Mouse (Mus musculus) forebrain, postnatal 0 days (tissue): ENCODE measurements around the gene Irf2bp2. TPM values are rescaled to one million over a fixed set of nuclear protein-coding genes. Genes with fewer than 3 reads are reported as not detected.
A peak's percentile ranks its signal among the peaks of the same experiment; 100 is the strongest.

ENCODE experiments used
- ATAC-seq: fragments of 200-750 bp; cut with Nextera tagmentation; 2 replicates; pipeline ENCODE4 v1.8.0; 2017; ENCODE audit warnings: mild to moderate bottlenecking, moderate library complexity
- DNase-seq: peaks from one replicate; pipeline ENCODE4 v3.0.0-alpha.2; 2015
- H3K27ac ChIP-seq: fragments of 300-500 bp; sonication (generic); 2 replicates; pipeline ENCODE4 v1.5.1; 2014; ENCODE audit warnings: low read depth, mild to moderate bottlenecking, antibody characterized with exemption, low read length, moderate library complexity, mixed read lengths
- H3K27me3 ChIP-seq: fragments of 300-500 bp; sonication (generic); 2 replicates; pipeline ENCODE4 v1.6.1; 2014; ENCODE audit warnings: mild to moderate bottlenecking, low read length, mixed read lengths; ENCODE audit not compliant: insufficient read depth
- H3K36me3 ChIP-seq: fragments of 300-500 bp; sonication (generic); 2 replicates; pipeline ENCODE4 v1.6.1; 2014; ENCODE audit warnings: mild to moderate bottlenecking, moderate library complexity; ENCODE audit not compliant: insufficient read depth
- H3K4me1 ChIP-seq: fragments of 300-500 bp; sonication (generic); 2 replicates; pipeline ENCODE4 v1.6.1; 2014; ENCODE audit warnings: antibody characterized with exemption; ENCODE audit not compliant: insufficient read depth
- H3K4me2 ChIP-seq: fragments of 300-500 bp; sonication (generic); 2 replicates; pipeline ENCODE4 v1.6.1; 2014; ENCODE audit warnings: low read depth, mild to moderate bottlenecking, moderate library complexity
- H3K4me3 ChIP-seq: fragments of 300-500 bp; sonication (generic); 2 replicates; pipeline ENCODE4 v1.5.1; 2014; ENCODE audit warnings: low read depth, low read length, mixed read lengths
- H3K9ac ChIP-seq: fragments of 300-500 bp; sonication (generic); 2 replicates; pipeline ENCODE4 v1.6.1; 2014; ENCODE audit warnings: mild to moderate bottlenecking
- H3K9me3 ChIP-seq: fragments of 300-500 bp; sonication (generic); 2 replicates; pipeline ENCODE4 v1.6.1; 2016; ENCODE audit warnings: low read length
- CTCF ChIP-seq: sonication (generic); IDR thresholded peaks from 2 replicates; pipeline ENCODE4 v1.5.1; 2016; ENCODE audit warnings: antibody characterized with exemption, control low read depth, low read depth
- WGBS: fragments of 180-500 bp; shearing (Covaris S2); extraction: QIAGEN DNeasy Blood & Tissue Kit; methylation state at CpG from one replicate; pipeline ENCODE4 v1.1.7; 2014; 5-methylcytosine and 5-hydroxymethylcytosine counted together
- polyA plus RNA-seq: library from polyadenylated mRNA; unstranded; fragments of >200 nt; fragmentation: Nextera tagmentation; extraction: Ambion mirVana; gene quantifications from 2 replicates; pipeline ENCODE4 v1.2.1, GENCODE M21; 2015
- total RNA-seq: library from RNA; depleted of rRNA; stranded (reverse); fragments of >200 nt; gene quantifications from 2 replicates; pipeline ENCODE4 v1.2.3, GENCODE M21; 2014

Gene Irf2bp2
- total and polyA plus RNA-seq, 2 experiments from 2014 or later = 8.4 to 88.6 TPM

DNA sequence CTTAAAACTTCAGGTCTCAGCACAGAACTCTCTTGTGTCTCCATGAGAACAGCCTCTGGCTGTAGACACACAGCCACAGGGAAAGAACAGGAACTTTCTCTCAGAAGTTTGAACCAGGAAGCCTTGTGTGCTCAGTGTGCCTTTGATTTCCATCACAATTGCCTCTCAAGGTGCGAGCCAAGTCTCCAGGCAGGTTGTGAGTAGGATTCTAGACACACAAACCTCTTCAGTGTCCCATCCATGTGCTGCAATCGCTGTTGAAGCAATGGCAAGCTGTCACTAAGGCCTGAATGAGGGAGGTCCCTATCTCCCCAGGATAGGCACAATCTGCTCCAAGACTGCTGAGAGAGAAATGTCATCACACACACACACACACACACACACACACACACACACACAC, 10.8 kb downstream of the Irf2bp2 start:
- Histone ChIP-seq H3K9ac (no peak overlapping the region), H3K36me3 (no peaks in the 10 kb centered on the region; the same call in 1 of the 2 replicates), H3K4me3 (no peak overlapping the region), H3K4me2 (peak overlapping the region; percentile 94), H3K4me1 (peaks cover 17% of the 10 kb centered on the region; the same call in 1 of the 2 replicates), H3K27ac (no peak overlapping the region; the same call in 1 of the 2 replicates), H3K27me3 (no peaks in the 10 kb centered on the region), H3K9me3 (no peaks in the 10 kb centered on the region)
- WGBS = 20% methylated on average over 2 of the region's 2 CpGs
- DNase-seq = no peak
- no peak for ATAC-seq
- TF ChIP-seq CTCF = no peak

DNA sequence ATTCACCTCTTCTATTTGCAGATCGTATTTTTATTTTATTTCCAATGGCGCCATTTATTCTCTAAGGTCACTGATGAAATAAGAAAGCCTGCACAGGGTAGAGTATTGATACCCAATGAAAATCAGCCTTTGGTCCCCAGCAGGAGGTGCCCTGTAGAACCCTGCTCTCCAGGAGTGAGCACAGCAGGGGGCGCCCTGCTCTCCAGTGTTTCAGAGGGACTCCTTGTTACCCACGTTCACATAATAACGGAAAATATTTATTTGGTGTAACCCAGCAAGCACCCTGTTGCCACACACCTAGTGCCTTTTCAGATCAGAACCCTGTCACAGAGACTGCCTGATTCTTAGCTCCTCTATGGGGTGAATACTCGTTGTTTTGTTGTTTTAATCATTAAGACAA, 11.3 kb downstream of the Irf2bp2 start:
- Histone ChIP-seq H3K27ac (no peak overlapping the region), H3K27me3 (no peaks in the 10 kb centered on the region), H3K4me1 (peaks cover 17% of the 10 kb centered on the region; the same call in 1 of the 2 replicates), H3K9me3 (no peaks in the 10 kb centered on the region), H3K4me3 (no peak overlapping the region), H3K4me2 (no peak overlapping the region), H3K36me3 (no peaks in the 10 kb centered on the region; the same call in 1 of the 2 replicates), H3K9ac (no peak overlapping the region)
- no peak for DNase-seq
- TF ChIP-seq CTCF = peak; percentile 68
- 33% methylated on average over 6 of the region's 6 CpGs for WGBS
- ATAC-seq = no peak

DNA sequence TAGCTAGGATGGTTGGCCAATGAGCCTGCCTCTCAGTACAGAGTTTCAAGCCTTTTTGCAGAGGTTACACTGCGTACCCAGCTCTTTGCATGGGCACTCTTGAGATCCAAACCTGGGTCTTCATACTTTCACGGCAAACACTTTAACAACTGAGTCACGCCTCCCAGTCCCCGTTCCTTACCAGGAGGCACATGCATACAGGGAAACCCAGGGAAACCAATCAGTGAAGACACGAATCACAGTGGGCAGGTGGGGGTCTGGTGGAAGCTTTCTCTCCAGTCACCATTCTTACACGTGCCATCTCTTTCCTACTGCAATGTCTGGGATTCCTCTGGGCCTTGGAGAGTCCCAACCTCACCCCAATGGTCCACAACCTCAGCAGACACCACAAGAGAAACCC, 12.1 kb downstream of the Irf2bp2 start:
- WGBS = 92% methylated on average over 6 of the region's 6 CpGs
- no peak for DNase-seq
- H3K4me3 ChIP-seq = no peak overlapping the region

DNA sequence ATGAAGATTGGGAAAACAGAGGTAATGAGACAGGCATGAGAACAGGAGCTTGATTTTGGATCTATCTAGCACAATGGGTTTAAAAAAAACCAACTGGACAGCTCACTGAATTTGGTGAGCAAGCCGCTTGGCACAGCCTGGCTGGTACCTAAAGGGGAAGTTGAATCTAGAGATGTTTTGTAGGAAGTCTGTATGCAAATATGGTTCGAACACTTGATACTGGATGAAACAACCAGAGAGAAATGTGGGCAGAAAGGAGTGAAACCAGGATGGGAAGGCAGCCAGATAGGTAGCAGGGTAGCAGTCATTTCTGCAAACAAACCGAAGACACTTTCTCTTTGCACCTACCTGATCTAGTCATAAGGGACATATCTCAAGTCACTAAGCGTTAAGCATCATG, 13.0 kb downstream of the Irf2bp2 start:
- over 99% methylated on average over 4 of the region's 4 CpGs for WGBS
- no peak for TF ChIP-seq CTCF
- ATAC-seq = no peak

More for the DNA sequence above, 12.1 kb downstream of the Irf2bp2 start:
- TF ChIP-seq CTCF = no peak
- no peak for ATAC-seq
- H3K4me1 ChIP-seq = peaks cover 17% of the 10 kb centered on the region; the same call in 1 of the 2 replicates
- H3K4me2 ChIP-seq = no peak overlapping the region
- H3K27ac ChIP-seq = no peak overlapping the region
- H3K27me3 ChIP-seq = no peaks in the 10 kb centered on the region
- no peaks in the 10 kb centered on the region for H3K9me3 ChIP-seq
- H3K36me3 ChIP-seq = no peaks in the 10 kb centered on the region; the same call in 1 of the 2 replicates
- H3K9ac ChIP-seq = no peak overlapping the region

DNA sequence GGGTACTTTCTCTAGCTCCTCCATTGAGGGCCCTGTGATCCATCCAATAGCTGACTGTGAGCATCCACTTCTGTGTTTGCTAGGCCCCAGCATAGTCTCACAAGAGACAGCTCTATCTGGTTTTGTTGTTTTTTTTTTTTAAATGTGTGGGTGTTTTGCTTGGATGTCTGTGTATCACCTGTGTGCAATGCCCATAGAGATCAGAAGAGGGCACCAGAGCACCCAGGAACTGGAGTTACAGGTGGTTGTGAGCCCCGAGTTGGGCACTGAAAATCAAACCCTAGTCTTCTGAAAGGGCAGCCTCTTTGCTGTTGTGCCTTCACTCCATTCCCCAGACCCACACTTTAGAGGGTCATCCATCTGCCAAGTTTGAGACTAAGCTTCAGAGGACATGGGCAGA, 13.7 kb downstream of the Irf2bp2 start:
- DNase-seq (no peak), ATAC-seq (no peak)
- no peaks in the 10 kb centered on the region for H3K27me3 ChIP-seq
- WGBS = 92% methylated on average over 1 of the region's 1 CpGs
- no peak overlapping the region for H3K4me2 ChIP-seq
- no peak overlapping the region for H3K4me3 ChIP-seq
- no peaks in the 10 kb centered on the region for H3K36me3 ChIP-seq
- no peak overlapping the region for H3K9ac ChIP-seq
- H3K27ac ChIP-seq = no peak overlapping the region
- no peak for TF ChIP-seq CTCF
- no peaks in the 10 kb centered on the region for H3K9me3 ChIP-seq
- peaks cover 12% of the 10 kb centered on the region; the same call in 1 of the 2 replicates for H3K4me1 ChIP-seq

More for the DNA sequence above, 13.0 kb downstream of the Irf2bp2 start:
- H3K9me3 ChIP-seq = no peaks in the 10 kb centered on the region
- no peak overlapping the region for H3K27ac ChIP-seq
- H3K4me2 ChIP-seq = no peak overlapping the region
- no peaks in the 10 kb centered on the region for H3K27me3 ChIP-seq
- no peak overlapping the region for H3K4me3 ChIP-seq
- H3K36me3 ChIP-seq = no peaks in the 10 kb centered on the region
- peaks cover 17% of the 10 kb centered on the region; the same call in 1 of the 2 replicates for H3K4me1 ChIP-seq
- DNase-seq = no peak
- no peak overlapping the region for H3K9ac ChIP-seq

DNA sequence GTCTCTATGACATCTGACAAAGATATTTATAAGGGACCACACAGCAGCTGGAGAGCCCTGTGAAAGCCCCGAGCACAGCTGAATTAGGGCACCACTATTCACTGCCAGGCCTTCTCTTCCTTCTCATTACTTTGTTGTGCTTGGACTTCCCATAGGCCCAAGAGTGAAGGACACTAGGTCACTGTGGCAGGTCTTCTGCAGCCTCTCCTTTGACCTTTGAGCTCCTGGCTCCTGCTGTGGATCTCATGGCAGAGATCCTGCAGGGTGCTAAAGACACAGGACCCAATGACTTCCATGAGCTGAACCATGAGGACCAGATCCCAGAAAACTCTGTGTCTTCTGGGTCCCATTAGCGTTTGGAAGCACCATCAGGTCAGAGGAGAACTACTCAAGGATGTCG, 15.1 kb downstream of the Irf2bp2 start:
- no peak overlapping the region for H3K27ac ChIP-seq
- DNase-seq (no peak), ATAC-seq (no peak)
- 96% methylated on average over 3 of the region's 3 CpGs for WGBS
- H3K4me1 ChIP-seq = peaks cover 4% of the 10 kb centered on the region; the same call in 1 of the 2 replicates
- H3K4me3 ChIP-seq = no peak overlapping the region
- TF ChIP-seq CTCF = no peak
- no peak overlapping the region for H3K4me2 ChIP-seq
- H3K9me3 ChIP-seq = no peaks in the 10 kb centered on the region
- H3K9ac ChIP-seq = no peak overlapping the region
- no peaks in the 10 kb centered on the region for H3K27me3 ChIP-seq
- H3K36me3 ChIP-seq = no peaks in the 10 kb centered on the region

DNA sequence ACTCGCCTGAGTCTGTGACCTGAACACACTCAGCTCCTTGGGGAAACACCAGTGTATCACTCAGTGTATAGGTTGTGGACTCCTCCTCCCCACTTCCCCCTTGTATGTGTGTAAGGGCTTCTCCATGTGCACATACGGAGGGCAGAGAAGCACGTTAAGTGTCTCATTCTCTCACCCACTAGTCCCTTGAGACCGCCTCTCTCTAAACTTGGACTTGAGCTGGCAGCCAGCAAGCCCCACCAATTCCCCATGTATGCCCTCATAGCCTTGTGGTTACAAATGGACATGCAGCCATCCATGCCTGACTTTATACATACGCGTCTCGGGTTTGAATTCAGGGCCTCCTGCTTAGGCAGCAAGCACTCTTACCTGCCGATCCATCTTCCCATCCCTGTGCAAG, 16.9 kb downstream of the Irf2bp2 start:
- DNase-seq (no peak), ATAC-seq (no peak)
- TF ChIP-seq CTCF = no peak
- Histone ChIP-seq H3K27ac (no peak overlapping the region), H3K9ac (no peak overlapping the region), H3K4me3 (no peak overlapping the region), H3K9me3 (no peaks in the 10 kb centered on the region), H3K4me1 (no peaks in the 10 kb centered on the region), H3K27me3 (no peaks in the 10 kb centered on the region), H3K4me2 (no peak overlapping the region), H3K36me3 (no peaks in the 10 kb centered on the region)
- WGBS = 95% methylated on average over 8 of the region's 8 CpGs
